Comparison of ENCODE assay signal across 12 mouse cellular contexts in genomic region chr14:11868636-11869035, GRCm38 (mm10).
A peak's percentile ranks its signal among the peaks of the same experiment; 100 is the strongest.
DNase-seq lines count a peak whose midpoint lies in the region; ATAC-seq lines count a peak whose summit lies in the region.
"Had no signal": no experiment of that assay in that cellular context is flagged by ENCODE, and none has a peak within 500 bp of the region (broad histone marks: within the 10 kb centered on the region; RNA-seq: fewer than 3 reads in every experiment).

No protein-coding gene starts in this region.

- H3K36me3 ChIP-seq in hindbrain, embryonic 10.5 days, result no peaks in the 10 kb centered on the region
- H3K36me3 ChIP-seq in hindbrain, embryonic 13.5 days, result no peaks in the 10 kb centered on the region
- H3K36me3 ChIP-seq in embryonic facial prominence, embryonic 10.5 days (replicated peaks), result no peaks in the 10 kb centered on the region
- H3K36me3 ChIP-seq: heart, embryonic 15.5 days; limb, embryonic 12.5 days had no signal

- no peak overlapping the region for H3K4me3 ChIP-seq in hindbrain, embryonic 10.5 days
- no peak overlapping the region for H3K4me3 ChIP-seq in hindbrain, embryonic 13.5 days
- H3K4me3 ChIP-seq in embryonic facial prominence, embryonic 10.5 days, result no peak overlapping the region
- H3K4me3 ChIP-seq: heart, embryonic 15.5 days; limb, embryonic 12.5 days; myocyte had no signal

- H3K27ac ChIP-seq in hindbrain, embryonic 10.5 days, result no peak overlapping the region
- no peak overlapping the region for H3K27ac ChIP-seq in hindbrain, embryonic 13.5 days
- H3K27ac ChIP-seq in embryonic facial prominence, embryonic 10.5 days (replicated peaks), result no peak overlapping the region; the same call in 1 of the 2 replicates
- H3K27ac ChIP-seq: heart, embryonic 15.5 days; limb, embryonic 12.5 days; macrophage had no signal

- peak; percentile 10 for DNase-seq in hindbrain, embryonic 10.5 days (ENCODE audit: low spot score)
- DNase-seq in embryonic facial prominence, embryonic 10.5 days (ENCODE audit: low spot score), result peak; percentile 33
- DNase-seq in kidney, adult 9 months, result peak; percentile 77
- DNase-seq in skeletal muscle tissue, adult 2 months (ENCODE audit: low read depth, low spot score), result peak; percentile 78
- DNase-seq in urinary bladder, postnatal 36 days (ENCODE audit: low spot score in 2 of 2), result no peak
- no peak for DNase-seq in left cerebral cortex, adult 18-20 months (ENCODE audit: low spot score in 2 of 2)

- 56% methylated on average over 6 of the region's 6 CpGs for WGBS in hindbrain, embryonic 10.5 days
- 79% methylated on average over 6 of the region's 6 CpGs for WGBS in hindbrain, embryonic 13.5 days
- WGBS in embryonic facial prominence, embryonic 10.5 days, result 37% methylated on average over 6 of the region's 6 CpGs

- H3K27me3 ChIP-seq in hindbrain, embryonic 10.5 days (ENCODE audit: insufficient read depth, poor library complexity, severe bottlenecking), result no peaks in the 10 kb centered on the region
- no peaks in the 10 kb centered on the region for H3K27me3 ChIP-seq in hindbrain, embryonic 13.5 days
- H3K27me3 ChIP-seq in embryonic facial prominence, embryonic 10.5 days (replicated peaks; ENCODE audit: low read depth, poor library complexity, severe bottlenecking), result no peaks in the 10 kb centered on the region
- H3K27me3 ChIP-seq: CH12.LX; heart, embryonic 15.5 days; limb, embryonic 12.5 days had no signal

- no peaks in the 10 kb centered on the region for H3K9me3 ChIP-seq in hindbrain, embryonic 10.5 days
- H3K9me3 ChIP-seq in hindbrain, embryonic 13.5 days, result no peaks in the 10 kb centered on the region
- no peaks in the 10 kb centered on the region for H3K9me3 ChIP-seq in embryonic facial prominence, embryonic 10.5 days
- H3K9me3 ChIP-seq: heart, embryonic 15.5 days; limb, embryonic 12.5 days had no signal

- peaks cover 31% of the 10 kb centered on the region for H3K4me1 ChIP-seq in hindbrain, embryonic 10.5 days (replicated peaks)
- peaks cover 25% of the 10 kb centered on the region for H3K4me1 ChIP-seq in hindbrain, embryonic 13.5 days (replicated peaks)
- peaks cover 63% of the 10 kb centered on the region for H3K4me1 ChIP-seq in embryonic facial prominence, embryonic 10.5 days

- H3K4me2 ChIP-seq in hindbrain, embryonic 13.5 days, result no peak overlapping the region
- H3K4me2 ChIP-seq: heart, embryonic 15.5 days; limb, embryonic 12.5 days had no signal

- no peak for ATAC-seq in hindbrain, embryonic 13.5 days (ENCODE audit: low FRiP score)

- H3K9ac ChIP-seq in hindbrain, embryonic 13.5 days, result no peak overlapping the region
- H3K9ac ChIP-seq: heart, embryonic 15.5 days; limb, embryonic 12.5 days had no signal

Comparison
In these comparisons a context has a peak if more than half of its experiments do, and no peak if none do; other contexts are left out.
1. DNase-seq: peak in hindbrain, embryonic 10.5 days (single experiment), embryonic facial prominence, embryonic 10.5 days (single experiment), kidney, adult 9 months (single experiment) and skeletal muscle tissue, adult 2 months (single experiment); none in urinary bladder, postnatal 36 days (0 of 2) and left cerebral cortex, adult 18-20 months (0 of 2).